Mouse (Mus musculus): ENCODE measurements around the gene Zp2.

Gene Zp2

GRCm38 (mm10) chr7:120150257-120150656 lies 5.2 kb upstream of the Zp2 start:
- peak; percentile 14 for DNase-seq (ENCODE audit: extremely low spot score, low spot score)

GRCm38 (mm10) chr7:120142743-120143142 lies 2.3 kb downstream of the Zp2 start:
- DNase-seq (ENCODE audit: extremely low spot score, low spot score), result no peak

- no peak for DNase-seq (ENCODE audit: extremely low spot score, low spot score)
These were observed 16.1 kb downstream of the Zp2 start for GRCm38 (mm10) chr7:120128951-120129350.

- DNase-seq (ENCODE audit: extremely low spot score, low spot score), result no peak
These were observed 17.4 kb downstream of the Zp2 start for GRCm38 (mm10) chr7:120127686-120128059.

DNA sequence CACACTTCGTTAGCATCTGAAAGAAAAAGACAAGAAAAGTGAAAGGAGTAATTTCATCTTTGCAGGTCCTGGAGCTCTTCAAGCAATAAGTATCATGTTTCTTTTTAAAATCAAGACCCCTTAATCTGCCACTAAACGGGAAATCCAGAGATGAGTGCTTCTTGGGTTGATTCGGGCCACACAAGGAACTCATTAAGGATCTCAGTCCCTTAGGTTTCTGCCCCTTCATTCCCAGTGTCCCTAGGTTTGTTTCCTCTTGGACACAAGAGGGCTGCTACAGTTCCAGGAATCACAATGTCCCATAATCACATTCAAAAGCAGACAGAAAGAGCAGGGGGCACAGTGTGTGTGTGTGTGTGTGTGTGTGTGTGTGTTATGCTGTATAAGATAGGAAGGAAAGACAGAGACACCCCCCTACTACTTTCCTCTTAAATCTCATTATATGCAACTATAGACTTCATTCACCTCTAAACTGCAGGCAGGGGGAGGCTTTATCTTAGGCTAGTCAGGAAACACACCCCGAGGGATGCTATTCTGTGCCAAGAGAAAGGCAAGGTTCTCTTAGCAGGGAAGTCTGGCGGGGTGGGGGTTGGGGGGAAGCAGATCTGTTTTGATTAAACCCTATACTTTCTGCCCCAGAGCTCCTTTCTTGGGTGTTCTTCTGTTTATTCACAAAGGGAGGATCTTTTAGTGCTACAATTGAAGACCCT lies 18.0 kb downstream of the Zp2 start:
- no peak for DNase-seq (ENCODE audit: extremely low spot score, low spot score)

GRCm38 (mm10) chr7:120124844-120125243 lies 20.2 kb downstream of the Zp2 start:
- peak; percentile 70 for DNase-seq (ENCODE audit: extremely low spot score, low spot score)

DNA sequence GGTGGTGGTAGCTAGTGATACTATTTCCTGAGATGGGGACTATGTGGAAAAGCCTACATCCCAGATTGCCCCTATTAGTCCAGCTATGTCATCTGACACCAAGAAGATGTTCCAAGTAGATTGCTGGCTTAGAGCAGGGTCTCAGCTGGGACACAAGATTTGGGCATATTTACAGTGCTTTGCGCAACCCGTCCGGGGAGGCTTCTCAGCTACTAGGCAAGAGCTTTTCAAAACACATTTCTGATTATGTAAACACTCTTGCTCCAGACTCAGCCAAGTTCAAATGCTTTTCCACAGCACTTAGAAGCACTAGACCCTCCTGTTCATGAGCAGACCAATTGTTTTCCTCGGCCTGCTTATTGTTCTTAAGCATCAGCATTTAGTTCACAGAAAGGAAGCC lies 21.3 kb downstream of the Zp2 start:
- DNase-seq (ENCODE audit: extremely low spot score, low spot score), result no peak

GRCm38 (mm10) chr7:120117529-120117928 lies 27.6 kb downstream of the Zp2 start:
- no peak for DNase-seq (ENCODE audit: extremely low spot score, low spot score)

DNA sequence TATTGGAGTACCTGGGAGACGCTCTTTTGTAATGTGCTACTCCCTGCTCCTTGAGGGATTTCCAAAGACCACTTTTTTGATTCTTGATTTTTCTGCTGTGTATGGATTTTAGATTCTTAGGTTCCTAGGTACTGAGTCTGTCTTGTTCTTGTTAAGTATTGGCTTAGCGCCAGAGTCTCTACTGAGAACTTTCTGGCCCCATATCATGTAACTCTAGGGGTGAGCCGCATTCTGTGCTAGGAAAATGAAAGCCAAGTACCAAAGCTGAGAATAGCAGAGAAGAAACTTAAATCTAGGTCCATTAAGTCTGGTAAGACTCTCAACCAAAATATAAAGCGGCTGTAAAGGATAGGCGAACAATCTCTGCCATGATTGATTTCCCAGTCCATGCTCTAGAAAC lies 28.1 kb downstream of the Zp2 start:
- DNase-seq (ENCODE audit: extremely low spot score, low spot score), result no peak

DNA sequence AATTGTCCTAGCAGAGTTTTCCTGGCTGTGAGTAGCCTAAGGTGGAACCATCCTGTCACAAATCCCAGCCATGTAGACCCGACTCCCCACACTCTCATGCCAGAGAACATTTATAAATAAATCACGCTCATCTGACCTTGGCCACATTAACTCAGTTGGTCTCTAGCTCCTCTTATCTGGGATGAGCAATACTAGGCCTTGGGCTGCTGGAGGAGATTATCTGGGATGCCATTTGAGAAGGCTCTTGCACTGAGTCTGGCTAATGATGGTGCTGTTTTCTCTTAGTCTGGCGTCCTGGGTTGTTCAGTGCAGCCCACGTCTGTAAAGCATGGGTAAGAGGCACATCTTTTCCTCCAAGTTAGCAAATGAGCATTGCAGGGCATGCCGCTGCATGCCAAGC lies 35.4 kb downstream of the Zp2 start:
- no peak for DNase-seq (ENCODE audit: extremely low spot score, low spot score)

- DNase-seq (ENCODE audit: extremely low spot score, low spot score), result no peak
These were observed 38.7 kb downstream of the Zp2 start for GRCm38 (mm10) chr7:120106356-120106755.

- DNase-seq (ENCODE audit: extremely low spot score, low spot score), result no peak
These were observed 40.1 kb downstream of the Zp2 start for GRCm38 (mm10) chr7:120104975-120105374.

DNA sequence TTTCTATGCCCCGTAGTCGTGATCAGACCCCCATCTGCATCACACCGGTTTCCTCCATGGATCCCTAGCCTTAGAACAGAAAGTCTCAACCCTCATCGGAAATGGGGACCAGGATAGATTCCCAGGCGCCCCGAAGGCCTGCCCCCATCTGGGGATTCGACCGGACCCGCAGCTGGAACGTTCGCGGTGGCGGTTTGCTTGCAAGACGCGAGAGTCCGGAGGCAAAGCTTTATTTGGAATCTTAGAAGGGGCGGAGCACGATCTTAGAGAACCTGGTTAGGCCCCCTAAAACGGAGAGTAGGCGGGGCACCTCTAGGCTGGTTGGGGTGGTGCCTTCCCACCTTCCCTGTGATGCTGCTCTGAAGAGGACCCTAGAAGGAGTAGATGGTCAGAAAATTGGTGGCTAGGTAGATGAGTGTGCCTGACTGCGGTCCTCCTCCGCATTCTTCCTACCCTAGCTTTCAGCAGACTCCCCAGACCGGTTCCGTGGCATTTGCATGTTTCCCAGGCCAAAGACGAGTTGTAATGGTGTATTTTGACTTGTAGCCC lies 42.0 kb downstream of the Zp2 start:
- DNase-seq (ENCODE audit: extremely low spot score, low spot score), result peak; percentile 32

DNA sequence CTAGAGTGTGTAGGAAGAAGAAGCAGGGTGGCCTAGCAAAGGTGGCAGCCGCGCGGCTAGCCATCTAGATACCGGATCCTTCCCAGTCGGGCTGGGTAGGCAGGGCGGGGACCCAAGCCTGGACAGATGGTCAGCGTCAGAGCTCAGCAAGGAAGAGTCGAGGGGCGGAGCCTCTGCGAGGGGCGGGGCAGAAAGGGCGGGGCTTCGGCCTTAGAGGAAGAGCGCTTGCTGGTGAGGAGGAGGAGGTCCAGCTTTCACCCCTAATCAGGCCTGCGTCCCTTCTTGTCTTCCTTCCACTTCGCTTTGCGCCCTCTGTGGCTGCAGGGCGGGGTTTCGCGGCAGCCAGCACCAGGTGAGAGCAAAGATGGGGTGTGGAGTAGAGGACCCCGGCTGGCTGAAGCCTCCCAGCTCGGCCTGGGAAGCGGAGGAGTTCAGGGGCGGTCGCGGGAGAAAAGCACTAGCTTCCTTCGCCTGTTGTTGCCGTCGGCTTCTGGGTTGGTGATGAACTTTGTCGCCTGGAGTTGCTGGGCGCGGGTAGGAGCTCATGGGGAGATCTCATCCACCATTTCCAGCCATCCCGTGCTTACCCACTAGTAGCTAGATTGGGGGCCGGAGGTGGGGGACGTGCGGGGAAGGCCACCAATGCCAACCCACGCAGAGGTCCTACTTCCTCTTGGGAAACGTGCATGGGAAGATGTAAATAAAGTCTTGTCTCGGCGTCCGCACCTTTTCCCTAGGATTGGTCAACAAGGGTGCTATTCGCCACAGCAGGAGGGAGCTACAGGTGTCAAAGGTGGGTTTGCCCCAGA lies 42.7 kb downstream of the Zp2 start, which contains the start of gene Tmem159:
TSS of gene Tmem159 (plus strand) at position 190 of the 809 bp plus-strand sequence.
- peak; percentile 92 for DNase-seq (ENCODE audit: extremely low spot score, low spot score)

GRCm38 (mm10) chr7:120098403-120098802 lies 46.7 kb downstream of the Zp2 start:
- DNase-seq (ENCODE audit: extremely low spot score, low spot score), result peak; percentile 76

DNA sequence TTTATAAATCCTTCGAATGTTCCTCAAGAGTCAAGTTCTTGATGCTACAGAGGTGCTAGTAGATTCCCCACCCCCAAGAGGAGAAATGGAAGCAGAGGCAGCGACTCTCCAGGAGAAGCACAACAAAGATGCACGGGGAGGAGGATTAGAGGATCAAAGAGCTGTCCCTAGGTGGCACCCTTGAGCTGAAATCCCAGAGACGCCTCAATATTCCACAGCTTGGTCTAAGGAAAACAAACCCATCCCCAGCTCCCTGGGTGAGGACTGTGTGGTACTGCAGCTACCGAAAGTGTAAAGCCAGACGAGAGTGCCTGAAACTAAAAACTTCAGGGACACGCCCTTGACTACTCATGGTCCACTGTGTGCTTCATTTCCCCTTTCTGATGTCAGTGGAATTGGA lies 47.2 kb downstream of the Zp2 start:
- DNase-seq (ENCODE audit: extremely low spot score, low spot score), result peak; percentile 66

DNA sequence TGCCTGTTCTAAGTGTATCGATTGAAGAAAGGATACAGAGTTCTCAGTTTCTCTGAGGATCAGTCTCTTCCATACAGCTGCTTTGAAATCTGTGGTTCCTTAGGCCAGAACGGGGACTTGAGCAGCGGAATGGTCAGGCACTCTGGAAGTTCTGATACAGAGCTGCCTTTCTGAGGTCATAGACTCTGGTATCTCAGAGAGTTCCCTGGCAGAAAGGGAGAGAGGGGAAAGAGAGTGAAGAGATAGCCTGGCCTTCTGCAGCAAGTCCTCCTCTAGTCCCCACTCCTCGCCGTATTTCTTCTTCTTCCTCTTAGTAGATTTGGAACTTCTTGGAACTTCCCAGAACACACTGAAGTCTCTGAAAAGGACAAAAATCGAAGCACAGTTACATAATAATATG lies 49.9 kb downstream of the Zp2 start, which contains the start of gene Dnah3:
TSS of gene Dnah3 (minus strand) at position 101 of the 400 bp plus-strand sequence.
- no peak for DNase-seq (ENCODE audit: extremely low spot score, low spot score)

DNA sequence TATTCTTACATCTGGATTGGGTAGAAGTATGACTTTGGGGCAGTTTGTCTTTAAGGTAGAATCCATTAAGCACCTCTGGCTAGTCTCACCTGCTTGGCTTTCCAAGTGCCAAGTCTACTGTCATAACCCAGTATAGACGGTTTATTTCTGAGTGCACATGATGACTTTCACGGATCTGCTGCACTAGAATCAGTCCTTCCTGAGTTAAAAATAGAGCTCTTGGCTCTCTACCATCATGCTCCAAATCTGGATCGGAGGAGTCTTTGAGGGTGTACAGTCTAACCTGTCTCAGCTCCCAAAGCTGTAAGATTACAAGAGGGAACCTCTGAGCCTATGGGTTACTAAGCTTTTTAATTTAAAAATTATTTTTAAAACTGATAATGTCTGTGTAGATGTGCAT lies 50.9 kb downstream of the Zp2 start:
- DNase-seq (ENCODE audit: extremely low spot score, low spot score), result no peak

DNA sequence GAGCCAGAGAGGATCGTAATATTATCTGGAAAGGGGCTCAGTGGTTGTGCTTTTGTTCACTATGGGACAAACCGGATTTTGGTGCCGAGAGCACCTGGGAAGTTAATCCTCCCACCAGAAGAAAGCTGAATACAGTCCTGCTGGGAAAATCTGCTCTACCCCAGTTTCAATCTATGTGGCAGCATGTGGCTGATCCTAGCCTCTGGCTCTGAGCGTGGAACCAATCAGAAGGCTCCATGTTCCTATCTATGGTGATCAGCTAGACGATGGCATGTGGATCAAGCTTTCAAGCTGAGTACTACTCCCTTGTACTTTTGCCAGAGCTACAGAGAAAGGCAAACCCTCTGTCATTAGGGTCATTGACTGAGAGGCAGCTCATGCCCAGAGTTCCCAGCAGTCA lies 52.1 kb downstream of the Zp2 start:
- no peak for DNase-seq (ENCODE audit: extremely low spot score, low spot score)

DNA sequence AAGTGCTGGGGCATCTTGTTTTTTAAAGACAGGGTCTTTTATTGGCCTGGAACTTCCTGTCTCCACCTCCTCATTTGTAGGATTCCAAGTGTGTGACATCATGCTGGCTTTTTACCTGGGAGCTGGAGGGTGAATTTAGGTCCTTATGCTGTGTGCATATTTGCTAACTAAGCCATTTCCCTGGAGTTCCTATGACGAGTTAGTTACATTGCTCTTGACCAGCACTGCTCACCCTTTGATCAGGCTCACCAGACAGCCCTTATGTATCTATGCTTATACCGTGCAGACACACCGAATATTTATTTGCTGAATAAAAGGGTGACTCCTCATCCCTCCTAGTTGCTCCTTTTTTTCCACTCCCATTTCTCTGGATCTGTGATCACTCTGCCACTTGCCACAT lies 64.9 kb downstream of the Zp2 start:
- no peak for DNase-seq (ENCODE audit: extremely low spot score, low spot score)
